Mouse (Mus musculus) adrenal gland, adult 18-20 months (tissue): ENCODE data around the gene Syne3. TPM values are rescaled to one million over a fixed set of nuclear protein-coding genes. Genes with fewer than 3 reads are reported as not detected.

Source experiments
- DNase-seq, 2 experiments: peaks; one replicate each; pipeline ENCODE4 v3.0.0; 2021 to 2022; ENCODE audit warnings: low spot score in 2 of 2
- total RNA-seq, 2 experiments: library from RNA; stranded (reverse); gene quantifications; 1 replicate in 1 of 2; 2 replicates in 1 of 2; pipeline ENCODE4 v1.2.3; 2021

Syne3 gene
- total RNA-seq, 2 experiments from 2014 or later: 9.3 to 11.4 TPM

DNA sequence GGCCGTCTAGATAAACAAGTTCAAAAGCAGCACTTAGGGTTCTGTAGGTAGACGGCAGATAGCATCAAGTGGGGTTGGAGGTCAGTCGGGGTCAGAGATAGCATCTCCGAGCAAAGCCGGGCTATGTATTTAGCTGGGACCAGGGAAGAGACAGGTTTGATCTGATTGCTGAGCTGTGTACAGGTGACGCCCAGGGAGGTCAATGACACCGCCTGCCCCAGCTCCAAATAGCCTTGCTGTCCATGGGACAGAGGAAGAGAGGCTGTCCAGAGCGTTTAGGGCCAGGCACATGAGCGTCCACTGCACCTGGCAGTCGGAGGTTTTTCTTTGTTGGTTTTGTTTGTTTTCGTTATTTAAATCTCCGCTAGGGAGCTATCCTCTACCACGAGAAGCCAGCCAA lies 75.8 kb downstream of the Syne3 start:
- DNase-seq: no peak

DNA sequence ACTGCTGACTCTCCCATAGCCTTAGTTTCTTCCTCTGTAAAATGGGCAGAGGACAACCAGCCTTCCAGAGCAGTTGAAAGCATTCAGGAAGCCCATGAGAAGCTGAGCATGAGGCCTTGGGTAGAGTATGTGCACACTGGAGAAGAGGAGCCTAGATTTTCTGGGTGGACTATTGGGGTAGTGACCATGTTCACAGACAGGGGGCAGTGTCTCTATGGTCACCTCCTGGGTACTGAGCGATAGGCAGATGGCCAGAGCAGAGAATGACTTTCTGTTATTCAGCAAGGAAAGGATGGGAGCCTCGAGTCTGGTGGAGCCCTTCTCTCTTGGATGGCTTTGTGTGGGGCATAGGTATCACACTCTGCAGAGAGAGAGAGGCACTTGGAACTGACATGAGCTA lies 76.4 kb downstream of the Syne3 start:
- no peak for DNase-seq

DNA sequence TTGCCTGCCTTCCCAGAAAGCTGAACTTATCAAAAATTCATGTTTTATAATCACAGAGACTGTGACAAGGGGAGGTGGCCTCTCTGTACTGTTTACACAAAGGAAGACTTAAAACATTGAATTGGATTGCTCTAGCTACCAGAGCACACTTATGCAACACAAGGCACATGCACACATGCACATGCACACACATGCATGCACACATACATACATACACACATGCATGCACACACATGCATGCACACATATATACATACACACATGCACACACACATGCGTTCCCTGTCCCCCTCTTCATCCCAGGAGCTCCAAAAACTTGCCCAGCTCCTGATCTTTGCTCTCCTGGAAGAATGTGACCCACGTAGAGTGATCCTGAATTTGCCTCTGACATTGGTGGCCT lies 83.8 kb downstream of the Syne3 start:
- no peak for DNase-seq

DNA sequence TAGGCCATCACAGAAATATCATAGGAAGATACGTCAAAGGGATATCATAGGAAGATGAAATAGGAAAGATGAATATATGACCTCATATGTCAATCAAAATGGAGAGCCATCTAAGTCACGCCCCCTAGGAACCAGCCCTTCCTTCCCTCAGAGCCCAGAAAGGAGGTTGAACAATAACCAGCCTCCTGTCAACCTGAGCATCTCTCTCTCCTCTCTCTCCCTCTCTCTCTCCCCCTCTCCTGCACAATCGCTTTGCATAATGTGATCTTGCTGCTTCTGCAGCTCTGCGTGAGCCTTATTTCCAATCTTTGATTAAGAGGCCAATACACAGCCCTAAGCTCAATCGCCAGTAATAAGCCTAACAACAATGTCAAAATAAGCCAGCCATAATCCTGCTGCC lies 84.6 kb downstream of the Syne3 start:
- no peak for DNase-seq

DNA sequence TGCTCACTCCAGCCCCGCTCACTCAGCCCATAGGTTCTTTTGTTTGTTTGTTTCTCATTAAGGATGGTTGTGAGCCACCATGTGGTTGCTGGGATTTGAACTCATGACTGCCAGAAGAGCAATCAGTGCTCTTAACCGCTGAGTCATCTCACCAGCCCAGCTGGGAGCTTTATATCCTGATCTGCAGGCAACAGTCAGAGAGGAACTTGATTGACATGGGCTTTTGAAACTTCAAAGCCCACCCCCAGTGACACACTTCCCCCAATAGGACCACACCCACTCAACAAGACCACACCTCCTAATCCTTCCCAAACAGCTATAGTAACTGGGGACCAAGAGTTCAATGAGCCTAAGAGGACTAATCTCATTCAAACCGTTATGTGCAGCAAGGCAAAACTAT lies 85.1 kb downstream of the Syne3 start:
- no peak for DNase-seq

DNA sequence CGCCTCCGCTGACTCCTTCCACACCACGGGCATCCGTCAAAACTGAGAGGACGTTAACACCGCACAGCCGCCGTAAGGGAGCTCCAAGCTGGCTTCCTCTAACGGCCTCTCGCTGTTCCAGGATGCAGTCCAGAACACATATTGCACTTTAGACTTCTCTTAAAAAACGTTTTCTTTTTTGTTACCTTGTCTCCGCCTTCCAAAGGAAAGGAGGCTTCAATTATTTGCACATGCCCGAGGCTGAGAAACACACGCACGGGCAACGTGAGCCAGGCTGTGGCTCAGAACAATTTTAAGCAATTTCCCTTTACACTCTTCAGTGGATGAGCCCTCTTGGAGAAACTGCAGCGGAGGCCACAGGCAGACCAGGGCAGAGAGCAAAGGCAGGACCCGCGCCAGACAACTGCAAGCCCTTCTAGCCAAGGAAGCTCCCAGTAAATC lies 85.6 kb downstream of the Syne3 start:
- DNase-seq: no peak

DNA sequence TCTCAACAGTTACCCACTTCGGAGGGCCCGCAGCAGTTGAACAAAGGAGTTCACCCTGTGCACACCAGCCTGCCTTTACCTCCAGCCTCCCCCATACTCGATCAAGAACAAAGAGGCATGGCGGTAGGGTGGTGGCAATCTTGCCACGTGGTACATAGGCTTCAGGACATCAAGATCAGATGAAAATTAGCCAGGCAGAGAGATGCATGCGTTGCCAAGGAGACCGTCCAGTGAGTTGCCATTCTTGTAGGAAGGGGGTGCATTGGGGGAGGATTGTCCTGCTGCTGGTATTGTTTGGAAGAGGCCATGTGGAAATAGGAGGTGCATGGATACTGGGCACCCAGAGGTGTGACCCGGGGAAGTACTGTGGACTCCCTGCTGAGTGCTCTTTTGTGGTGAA lies 87.0 kb downstream of the Syne3 start:
- no peak for DNase-seq

DNA sequence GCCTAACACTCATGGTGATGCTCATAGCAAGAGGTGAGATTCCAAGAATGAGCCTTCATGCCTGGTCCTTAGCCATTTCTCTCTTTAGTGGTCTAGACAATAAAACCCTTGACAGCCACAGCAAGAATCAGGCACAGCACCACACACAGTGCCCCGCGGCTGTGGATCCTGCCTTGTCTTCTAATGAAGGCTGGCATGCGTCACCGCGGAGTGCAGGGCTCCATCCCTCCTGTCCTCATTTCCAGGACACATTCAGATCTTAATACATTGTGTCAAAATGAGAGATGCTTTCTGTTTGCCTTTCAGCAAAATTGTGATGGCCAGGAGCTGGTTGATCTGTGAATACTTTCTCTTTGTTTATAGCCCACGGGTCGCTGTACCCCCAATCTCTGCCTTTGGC lies 88.5 kb downstream of the Syne3 start:
- DNase-seq: no peak

DNA sequence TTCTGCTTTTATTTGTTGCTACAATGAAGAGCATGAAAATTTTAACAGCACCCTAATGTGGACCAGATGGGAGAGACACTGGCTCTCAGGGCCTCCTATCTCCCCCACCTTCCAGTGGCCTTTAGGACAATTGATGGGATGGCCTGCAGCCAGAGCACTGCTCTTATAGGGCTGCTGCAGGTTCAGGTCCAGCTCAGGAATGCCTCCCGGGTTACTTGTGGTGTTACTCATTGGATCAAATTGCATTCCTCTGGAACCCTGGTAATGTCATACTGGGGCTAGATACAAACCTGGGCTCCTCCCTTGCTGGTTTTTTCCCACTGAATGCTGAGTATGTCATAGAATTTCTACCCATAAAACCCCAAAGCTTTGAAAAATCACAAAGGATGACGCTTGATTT lies 90.4 kb downstream of the Syne3 start:
- no peak for DNase-seq

DNA sequence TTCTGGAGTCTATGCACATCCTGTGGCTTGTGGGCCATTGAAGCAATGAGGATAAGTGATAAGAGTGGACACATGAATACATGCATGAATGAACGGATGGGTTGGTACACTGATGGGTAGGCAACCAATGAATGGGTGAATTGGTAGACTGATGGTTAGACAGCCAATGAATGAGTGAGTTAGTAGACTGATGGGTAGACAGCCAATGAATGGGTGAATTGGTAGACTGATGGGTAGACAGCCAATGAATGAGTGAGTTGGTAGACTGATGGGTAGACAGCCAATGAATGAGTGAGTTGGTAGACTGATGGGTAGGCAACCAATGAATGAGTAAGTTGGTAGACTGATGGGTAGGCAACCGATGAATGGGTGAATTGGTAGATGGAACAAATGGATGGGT lies 91.7 kb downstream of the Syne3 start:
- no peak for DNase-seq

DNA sequence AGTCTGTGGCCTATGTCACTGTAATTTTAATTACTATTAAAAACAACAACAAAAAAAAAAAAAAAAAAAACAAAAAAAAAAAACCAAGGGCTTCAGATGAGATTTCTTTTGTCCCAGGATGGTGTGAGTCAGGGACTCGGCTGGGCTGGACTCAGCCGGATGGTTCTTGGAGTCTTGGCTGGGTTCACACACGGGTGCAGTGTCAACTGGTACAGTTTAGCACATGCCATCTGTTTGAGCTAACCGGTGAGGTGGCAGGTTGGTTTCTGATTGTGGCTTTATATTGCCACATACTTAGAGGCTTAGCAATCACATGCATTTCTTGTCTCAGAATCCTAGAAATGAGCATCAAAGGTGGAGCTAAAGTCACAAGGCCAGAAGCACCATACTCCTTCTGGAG lies 92.3 kb downstream of the Syne3 start:
- DNase-seq: no peak

DNA sequence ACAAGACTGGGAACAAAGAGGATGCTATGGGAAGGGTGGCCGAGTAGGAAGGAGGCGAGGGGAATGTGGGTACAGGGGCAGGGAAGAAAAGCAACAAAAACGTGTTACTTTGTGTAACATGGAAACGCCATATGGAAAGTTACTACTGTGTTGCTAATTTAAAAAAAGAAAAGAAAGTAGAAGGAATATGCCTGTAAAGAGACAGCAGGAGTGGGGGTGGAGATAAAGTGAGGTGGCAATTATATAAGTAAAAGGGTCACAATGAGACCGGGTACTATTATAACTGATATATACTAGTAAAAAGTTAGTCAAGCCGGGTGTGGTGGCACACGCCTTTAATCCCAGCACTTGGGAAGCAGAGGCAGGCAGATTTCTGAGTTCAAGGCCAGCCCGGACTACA lies 92.8 kb downstream of the Syne3 start:
- DNase-seq: no peak

DNA sequence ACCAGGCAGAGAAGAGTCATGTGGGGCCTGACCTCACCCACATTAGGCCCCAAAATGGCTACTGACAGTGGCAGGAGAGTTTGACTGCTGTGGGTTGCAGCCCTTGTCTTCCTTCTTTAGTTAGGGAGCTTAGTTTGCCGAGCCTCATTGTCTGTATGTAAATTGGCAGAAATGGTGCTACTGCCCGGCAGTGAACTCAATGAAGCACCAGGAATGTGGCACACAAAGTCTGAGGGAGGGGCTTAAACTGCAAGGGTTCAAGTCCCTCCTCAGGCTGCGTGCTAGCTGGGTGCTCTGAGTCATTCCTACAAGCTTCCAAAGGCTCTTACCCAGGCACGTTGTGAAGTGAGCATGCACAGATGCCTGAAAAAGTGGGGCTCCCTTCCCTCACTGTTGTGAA lies 93.9 kb downstream of the Syne3 start:
- DNase-seq: no peak

DNA sequence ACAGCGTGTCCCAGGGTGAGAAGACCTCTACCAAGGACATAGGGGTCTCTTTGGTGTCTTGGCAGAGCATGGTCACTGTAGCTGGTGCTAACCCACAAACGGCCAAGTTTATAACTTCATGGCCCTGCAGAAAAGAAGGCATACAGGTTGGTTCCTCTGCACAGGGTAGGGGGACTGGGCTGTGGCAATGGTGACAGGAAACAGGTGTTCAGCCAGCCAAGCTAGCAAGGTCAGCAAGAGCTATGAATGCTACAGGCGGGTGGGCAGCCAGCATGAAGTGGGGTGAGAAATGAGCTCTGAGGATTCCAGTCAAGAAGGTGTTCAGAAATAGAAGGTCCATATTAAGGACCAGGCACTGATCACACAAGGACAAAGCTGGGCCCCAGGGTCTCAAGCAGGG lies 96.6 kb downstream of the Syne3 start:
- DNase-seq: no peak

DNA sequence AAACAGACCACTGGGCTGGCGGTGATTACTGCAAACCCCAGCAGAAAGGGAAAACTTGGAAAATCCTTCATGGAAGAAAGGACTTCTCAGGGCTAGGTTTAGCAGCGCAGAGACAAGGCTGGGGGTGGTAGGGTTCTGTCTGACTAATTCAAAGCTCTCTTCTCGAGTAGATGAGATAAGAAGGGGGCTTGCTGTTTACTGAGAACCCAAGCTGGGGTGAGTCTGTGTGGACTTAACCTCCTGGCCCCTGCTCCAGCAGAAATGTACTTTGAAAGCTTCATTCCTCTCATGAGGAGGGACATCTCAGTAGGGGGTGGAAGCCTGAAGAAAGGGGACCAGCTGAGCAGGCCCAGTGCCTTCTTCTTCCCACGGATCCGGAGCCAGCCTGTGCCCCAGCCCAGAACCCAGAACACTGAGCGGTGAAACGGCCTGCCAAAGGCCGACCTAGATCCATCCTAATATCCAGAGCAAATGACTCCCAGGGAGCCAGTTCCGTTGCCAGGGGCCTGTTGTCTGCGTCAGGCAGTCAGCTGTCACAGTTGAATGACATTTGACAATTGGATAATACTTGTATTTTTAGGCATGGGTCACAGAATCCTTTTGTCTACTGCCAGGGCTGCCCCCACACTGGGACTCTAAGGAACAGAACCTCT lies 97.2 kb downstream of the Syne3 start:
- DNase-seq: no peak

DNA sequence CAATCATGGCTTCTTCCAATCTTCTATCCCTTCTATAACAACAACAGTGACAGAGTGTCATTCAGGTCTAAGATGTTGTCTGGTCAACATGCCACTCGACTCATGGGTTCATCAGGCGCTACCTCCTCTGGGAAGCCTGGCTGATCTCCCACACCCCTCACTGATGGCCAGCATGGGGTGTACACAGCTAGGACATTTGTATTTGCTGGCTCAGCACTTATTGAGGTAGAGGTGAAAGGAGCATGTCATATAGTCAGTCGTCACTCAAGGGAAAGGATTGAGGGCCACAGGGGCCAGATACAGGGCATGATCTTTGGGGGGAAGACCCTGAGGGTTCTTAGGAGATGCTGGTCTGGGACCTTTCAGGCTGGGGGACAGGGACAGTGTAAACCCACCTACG lies 99.9 kb downstream of the Syne3 start:
- DNase-seq: no peak

DNA sequence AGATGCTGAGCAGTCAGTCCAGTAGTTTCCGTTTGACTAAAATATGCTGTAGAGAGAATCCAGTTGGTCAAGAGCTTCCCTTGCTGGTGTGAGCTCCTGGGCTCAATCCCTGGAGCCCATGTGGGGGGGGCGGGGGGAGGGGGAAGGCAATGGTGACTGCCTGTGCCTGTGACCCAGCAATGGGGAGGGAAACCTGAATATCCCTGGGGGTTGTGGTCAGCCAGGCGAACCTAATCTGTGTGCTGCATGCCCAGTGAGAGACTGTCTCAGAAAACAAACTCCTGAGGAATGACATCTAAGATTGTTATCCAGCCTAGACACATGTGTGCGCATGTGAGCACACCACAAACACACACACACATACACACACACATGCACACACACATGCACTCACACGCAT lies 100.6 kb downstream of the Syne3 start:
- DNase-seq: no peak

DNA sequence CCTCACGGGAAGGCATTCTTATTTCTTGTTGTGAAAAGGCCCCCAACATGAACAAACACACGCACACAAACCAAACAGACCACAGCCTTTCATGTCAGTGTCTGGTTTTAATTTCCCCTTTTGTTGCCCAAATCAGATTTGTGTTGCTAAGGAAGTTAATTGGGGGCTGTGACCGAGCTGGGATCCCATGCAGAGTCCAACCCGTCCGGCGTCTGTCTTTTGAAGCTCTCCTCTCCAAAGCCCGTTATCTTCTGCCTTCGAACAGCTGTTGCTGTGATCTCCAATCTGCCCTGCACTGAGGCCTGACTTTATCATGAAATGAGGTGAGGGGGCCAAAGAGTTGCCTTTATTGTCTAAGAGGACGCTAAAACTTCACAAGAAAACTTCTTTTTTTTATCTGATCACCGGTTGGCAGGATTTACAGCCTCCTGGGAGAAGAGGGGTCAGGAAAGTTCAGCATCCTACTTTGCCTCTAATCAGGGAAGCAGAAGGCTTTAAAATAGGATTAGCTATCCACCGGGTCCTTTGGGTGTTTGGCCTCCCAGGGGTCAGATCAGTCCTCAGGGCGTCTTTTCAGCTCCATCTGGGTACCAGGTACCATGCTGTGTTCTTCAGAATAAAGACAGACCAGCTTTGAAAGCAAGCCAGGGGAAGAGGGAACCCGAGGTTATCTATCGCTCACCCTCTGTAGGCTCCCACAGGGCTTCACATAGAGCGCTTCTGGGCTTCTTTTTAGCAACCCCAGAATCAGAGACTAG lies 101.4 kb downstream of the Syne3 start:
- no peak for DNase-seq

DNA sequence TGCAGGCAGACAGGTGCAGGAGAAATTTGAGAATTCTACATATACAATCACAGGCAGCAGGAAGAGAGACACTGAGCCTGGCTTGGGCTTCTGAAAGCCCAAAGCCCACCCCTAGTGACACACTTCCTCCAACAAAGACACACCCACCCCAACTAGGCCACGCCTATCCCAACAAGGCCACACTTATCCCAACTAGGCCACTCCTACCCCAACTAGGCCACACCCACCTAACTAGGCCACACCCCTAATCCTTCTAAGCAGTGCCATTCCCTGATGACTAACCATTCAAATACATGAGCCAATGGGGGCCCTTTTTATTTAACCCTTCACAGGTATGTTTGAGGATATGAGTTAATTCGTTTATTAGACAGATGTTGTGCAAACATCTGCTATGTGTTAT lies 102.5 kb downstream of the Syne3 start:
- DNase-seq: no peak

DNA sequence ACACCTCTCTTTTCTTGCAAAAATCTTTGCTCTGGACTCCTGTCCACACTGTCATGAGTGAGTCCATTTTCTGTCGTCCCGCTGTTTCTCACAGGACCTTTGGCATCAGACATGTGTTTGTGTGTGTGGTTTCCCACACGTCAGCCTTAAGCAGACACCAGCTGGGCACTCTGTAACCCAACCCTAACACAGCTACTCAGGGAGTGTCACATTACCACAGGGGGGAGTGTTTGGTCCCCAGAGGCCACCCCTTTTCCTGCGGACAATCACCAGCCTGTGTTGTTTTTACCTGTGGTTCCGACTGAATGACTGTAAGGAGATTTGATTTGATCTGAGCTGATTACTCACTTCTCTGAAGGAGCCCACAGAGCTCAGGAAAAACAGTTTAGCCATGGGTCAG lies 105.5 kb downstream of the Syne3 start:
- no peak for DNase-seq

DNA sequence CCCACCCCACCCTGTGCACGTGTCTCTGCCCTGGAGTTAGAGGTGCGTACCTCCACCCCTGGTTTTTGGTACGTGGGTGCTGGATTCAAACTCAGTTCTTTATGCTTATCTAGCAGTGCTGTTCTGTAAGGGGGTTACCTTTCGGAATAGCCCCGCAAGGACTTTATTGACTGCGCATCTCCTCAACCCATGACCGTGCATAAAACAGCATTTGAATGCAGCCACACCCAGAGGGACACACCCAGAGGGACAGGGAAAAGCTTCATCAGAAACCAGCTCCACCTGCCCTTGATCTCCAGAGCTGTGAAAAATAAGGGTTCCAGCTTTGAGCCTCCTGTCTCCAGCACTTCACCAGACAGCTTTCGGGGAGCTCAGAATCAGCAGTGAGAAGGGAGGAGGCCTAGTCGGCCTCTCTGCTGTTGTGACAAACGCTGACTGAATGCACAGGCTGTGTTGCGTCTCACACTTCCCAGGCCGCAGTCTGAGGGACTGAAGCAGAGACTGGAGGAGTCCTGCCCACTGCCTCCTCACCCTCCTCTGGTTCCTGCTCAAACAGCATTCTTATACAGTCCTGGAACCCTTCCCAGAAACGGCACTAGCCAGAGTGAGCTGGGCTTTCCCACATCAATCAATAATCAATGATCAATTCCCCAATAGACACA lies 107.1 kb downstream of the Syne3 start:
- no peak for DNase-seq

DNA sequence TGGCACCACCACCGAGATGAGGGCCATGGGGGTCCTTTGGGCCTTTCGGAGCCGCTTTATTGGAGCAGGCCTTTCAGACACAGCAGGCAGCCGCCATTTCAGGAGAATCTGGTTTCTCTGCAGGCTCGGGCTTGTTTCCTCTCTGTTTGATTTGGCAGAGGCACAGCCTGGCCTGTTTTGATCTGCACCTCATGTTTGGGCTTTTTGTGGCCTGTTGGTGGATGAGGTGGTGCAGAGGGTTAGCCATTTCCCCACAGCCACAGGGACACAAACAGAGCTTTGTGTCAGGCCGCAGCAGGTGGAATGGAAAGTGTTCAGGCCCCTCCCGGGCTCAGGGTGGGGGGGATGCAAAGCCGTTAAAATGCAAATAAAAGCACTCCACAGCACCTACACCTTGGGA lies 108.3 kb downstream of the Syne3 start:
- DNase-seq: no peak

DNA sequence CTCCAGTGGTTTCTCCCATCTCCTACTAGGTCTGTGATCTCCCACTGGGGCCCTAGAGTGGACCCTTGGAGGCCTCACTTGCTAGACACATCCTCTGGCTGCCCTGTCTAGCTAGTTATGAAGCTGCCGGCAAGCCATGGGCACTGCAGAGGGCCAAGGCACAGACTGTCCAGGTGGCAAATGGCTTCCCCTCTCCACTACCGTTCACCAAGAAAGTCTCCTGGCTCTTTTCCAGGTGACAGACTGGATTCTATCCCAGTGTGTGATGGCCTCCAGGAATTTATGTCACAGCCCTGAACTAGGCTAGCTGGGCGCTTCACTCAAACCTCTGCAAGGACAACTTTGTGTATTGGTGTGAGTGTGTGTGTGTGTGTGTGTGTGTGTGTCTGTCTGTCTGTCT lies 109.8 kb downstream of the Syne3 start:
- DNase-seq: no peak
